Mouse (Mus musculus) brain, embryonic 14.5 days (tissue): Measurements from ENCODE around the gene Myo1b.

Experiments used
- CTCF ChIP-seq: fragments of 200-500 bp; IDR thresholded peaks from 2 replicates; pipeline ENCODE4 v1.5.1; 2012; ENCODE audit warnings: inconsistent platforms, mild to moderate bottlenecking, moderate library complexity, borderline replicate concordance; ENCODE audit not compliant: insufficient read depth, insufficient read length; ENCODE audit errors: extremely low read depth
- POLR2A ChIP-seq: fragments of 200-500 bp; IDR thresholded peaks from 2 replicates; pipeline ENCODE4 v1.6.1; 2012; ENCODE audit warnings: mild to moderate bottlenecking, inconsistent platforms, borderline replicate concordance; ENCODE audit not compliant: poor library complexity, insufficient read depth, insufficient read length, severe bottlenecking; ENCODE audit errors: extremely low read depth

DNA sequence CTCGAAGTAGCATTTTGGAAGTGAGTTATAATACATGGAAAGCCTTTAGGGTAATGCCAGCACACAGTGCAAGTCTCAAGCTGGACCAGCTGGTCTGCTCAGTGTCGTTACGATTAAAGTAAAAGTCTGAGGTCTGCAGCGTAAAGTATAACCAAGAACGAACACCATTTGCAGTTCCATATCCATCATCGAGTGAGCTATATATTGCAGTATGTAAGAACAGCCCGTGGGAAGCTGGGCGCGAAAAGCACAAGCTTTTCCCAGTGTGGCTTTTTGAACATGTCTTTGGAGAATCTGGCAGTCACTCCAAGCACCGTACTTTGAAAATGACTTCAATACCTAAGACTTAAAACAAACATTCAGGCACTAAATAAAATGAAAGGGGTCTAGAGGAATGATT is 55.0 kb downstream of the Myo1b start:
- TF ChIP-seq CTCF (no peak), POLR2A (no peak)
